Mouse (Mus musculus) kidney, postnatal 0 days (tissue): ENCODE results near the gene Acap2. TPM values are rescaled to one million over a fixed set of nuclear protein-coding genes. Genes with fewer than 3 reads are reported as not detected.

Experiments
- ATAC-seq: fragments of 200-750 bp; cut with Nextera tagmentation; replicated peaks from 2 replicates; pipeline ENCODE4 v1.8.0; 2017; ENCODE audit warnings: low read depth, moderate number of reproducible peaks, moderate TSS enrichment, moderate library complexity; ENCODE audit not compliant: low FRiP score
- DNase-seq: peaks from one replicate; pipeline ENCODE4 v3.0.0-alpha.2; 2016; ENCODE audit warnings: low spot score
- H3K27ac ChIP-seq: fragments of 300-500 bp; sonication (generic); 2 replicates; pipeline ENCODE4 v1.5.1; 2014; ENCODE audit warnings: mild to moderate bottlenecking
- H3K27me3 ChIP-seq: fragments of 300-500 bp; sonication (generic); 2 replicates; pipeline ENCODE4 v1.6.1; 2014; ENCODE audit warnings: low read length, mixed read lengths; ENCODE audit not compliant: insufficient read depth
- H3K36me3 ChIP-seq: fragments of 300-500 bp; sonication (generic); 2 replicates; pipeline ENCODE4 v1.6.1; 2014; ENCODE audit warnings: low read length, mixed read lengths; ENCODE audit not compliant: insufficient read depth
- H3K4me1 ChIP-seq: fragments of 300-500 bp; sonication (generic); replicated peaks from 2 replicates; pipeline ENCODE4 v1.6.1; 2014; ENCODE audit warnings: antibody characterized with exemption, low read length, mixed read lengths; ENCODE audit not compliant: insufficient read depth
- H3K4me2 ChIP-seq: fragments of 300-500 bp; sonication (generic); 2 replicates; pipeline ENCODE4 v1.6.1; 2014; ENCODE audit warnings: mild to moderate bottlenecking, low read length, moderate library complexity, mixed read lengths
- H3K4me3 ChIP-seq: fragments of 300-500 bp; sonication (generic); replicated peaks from 2 replicates; pipeline ENCODE4 v1.5.1; 2014; ENCODE audit warnings: low read depth, low read length
- H3K9ac ChIP-seq: fragments of 300-500 bp; sonication (generic); 2 replicates; pipeline ENCODE4 v1.6.1; 2014; ENCODE audit warnings: low read depth, low read length
- H3K9me3 ChIP-seq: fragments of 300-500 bp; sonication (generic); replicated peaks from 2 replicates; pipeline ENCODE4 v1.6.1; 2016; ENCODE audit warnings: low read length, inconsistent platforms, mixed read lengths
- CTCF ChIP-seq: IDR thresholded peaks from 2 replicates; pipeline ENCODE4 v1.5.1; 2016; ENCODE audit warnings: antibody characterized with exemption, low read depth, mild to moderate bottlenecking, moderate library complexity
- WGBS: fragments of 180-500 bp; shearing (Covaris S2); extraction: QIAGEN DNeasy Blood & Tissue Kit; methylation state at CpG from one replicate; pipeline ENCODE4 v1.1.7; 2014; 5-methylcytosine and 5-hydroxymethylcytosine counted together
- polyA plus RNA-seq: library from polyadenylated mRNA; unstranded; fragments of >200 nt; fragmentation: Nextera tagmentation; extraction: Ambion mirVana; gene quantifications from 2 replicates; pipeline ENCODE4 v1.2.1, GENCODE M21; 2015

Gene Acap2
- polyA plus RNA-seq, 1 experiment from 2014 or later = 12.9 TPM

DNA sequence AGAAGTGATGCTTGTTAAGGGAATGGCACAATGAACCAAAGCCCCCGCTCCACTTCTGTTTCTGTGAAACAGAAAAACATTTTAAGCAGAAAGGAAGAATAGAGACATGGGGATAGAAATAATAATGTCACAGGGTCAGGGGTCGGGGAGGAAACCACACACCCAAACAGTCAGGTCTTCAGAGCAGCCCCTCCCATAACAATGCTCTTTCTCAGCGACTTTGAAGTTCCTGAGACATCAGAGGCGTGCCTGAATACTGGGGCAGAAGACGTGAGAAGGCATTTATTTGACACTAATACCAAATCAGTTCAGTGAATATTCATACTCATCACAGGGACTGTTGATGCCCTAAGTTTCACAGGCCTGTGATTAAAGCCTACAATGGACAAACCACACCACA lies 155.8 kb downstream of the Acap2 start:
- no peak for TF ChIP-seq CTCF
- H3K9ac ChIP-seq = 0 out of 2 replicates have a peak overlapping the region, but pooled peaks have one; percentile 18
- H3K4me3 ChIP-seq = no peak overlapping the region
- no peaks in the 10 kb centered on the region for H3K27me3 ChIP-seq
- no peak overlapping the region for H3K27ac ChIP-seq
- no peaks in the 10 kb centered on the region for H3K36me3 ChIP-seq
- 67% methylated on average over 5 of the region's 5 CpGs for WGBS
- H3K4me2 ChIP-seq = no peak overlapping the region
- DNase-seq = no peak
- H3K4me1 ChIP-seq = peaks cover 1% of the 10 kb centered on the region; the same call in 1 of the 2 replicates
- ATAC-seq = no peak
- H3K9me3 ChIP-seq = no peaks in the 10 kb centered on the region

GRCm38 (mm10) chr16:31043136-31043535 lies 157.9 kb downstream of the Acap2 start:
- H3K9me3 ChIP-seq = no peaks in the 10 kb centered on the region
- WGBS = 53% methylated on average over 5 of the region's 5 CpGs
- H3K9ac ChIP-seq = no peak overlapping the region
- H3K36me3 ChIP-seq = no peaks in the 10 kb centered on the region
- no peak for DNase-seq
- no peak for ATAC-seq
- TF ChIP-seq CTCF = no peak
- H3K27ac ChIP-seq = no peak overlapping the region
- H3K27me3 ChIP-seq = no peaks in the 10 kb centered on the region
- peaks cover 4% of the 10 kb centered on the region; the same call in 1 of the 2 replicates for H3K4me1 ChIP-seq
- H3K4me2 ChIP-seq = no peak overlapping the region
- no peak overlapping the region for H3K4me3 ChIP-seq

Other genes starting within 250 kb of the Acap2 start
- gene Xxylt1, start 119.8 kb downstream of the Acap2 start, polyA plus RNA-seq = 17.6 and 20.0 TPM in 2 replicates
- 112 and 118 TPM in 2 replicates for gene Ppp1r2, start 74.0 kb upstream of the Acap2 start, polyA plus RNA-seq
- gene Apod, start 113.6 kb upstream of the Acap2 start, polyA plus RNA-seq = 0.64 and 1.9 TPM in 2 replicates
- gene Bdh1, start 221.0 kb upstream of the Acap2 start, polyA plus RNA-seq = 79.7 and 88.8 TPM in 2 replicates